Mouse (Mus musculus): ENCODE results near the gene Fhad1.

DNA sequence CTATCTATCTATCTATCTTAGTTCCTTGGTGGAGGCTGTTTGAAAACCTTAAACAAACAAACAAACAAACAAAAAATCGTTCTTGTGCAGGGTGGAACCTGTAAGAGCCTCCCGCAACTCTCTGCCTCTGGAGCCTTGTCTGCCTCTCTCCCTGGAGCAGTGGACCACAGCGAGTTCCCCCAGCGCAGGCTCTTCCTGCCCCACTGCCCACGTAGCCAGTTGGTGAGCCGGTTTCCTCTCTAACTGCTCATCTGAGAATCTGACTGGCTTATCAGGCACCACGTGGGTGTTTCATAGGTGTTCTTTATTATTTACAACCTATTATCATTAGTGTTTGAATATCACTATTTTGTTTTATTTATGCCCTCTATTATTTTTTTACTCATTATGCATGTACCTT is 31.6 kb upstream of the Fhad1 start:
- TF ChIP-seq CTCF (IDR thresholded peaks at IDR 0.05; ENCODE audit: low read depth, low read length) (no peak), EP300 (IDR thresholded peaks at IDR 0.05; ENCODE audit: insufficient read depth, low read depth, low read length) (no peak), POLR2A (IDR thresholded peaks at IDR 0.05; ENCODE audit: insufficient read depth, low read length) (no peak)

All from ES-Bruce4 (cell line).